Mouse (Mus musculus) bone marrow macrophage, adult 2 months (primary cell): ENCODE measurements around the gene Foxe3.

ENCODE experiments used
- CTCF ChIP-seq: IDR thresholded peaks from 2 replicates; pipeline ENCODE4 v1.5.1; 2012; ENCODE audit warnings: low read depth, mild to moderate bottlenecking, low read length, moderate library complexity
- POLR2A ChIP-seq: IDR thresholded peaks from 2 replicates; pipeline ENCODE4 v1.6.1; 2012; ENCODE audit warnings: mild to moderate bottlenecking, low read depth, low read length, borderline replicate concordance

DNA sequence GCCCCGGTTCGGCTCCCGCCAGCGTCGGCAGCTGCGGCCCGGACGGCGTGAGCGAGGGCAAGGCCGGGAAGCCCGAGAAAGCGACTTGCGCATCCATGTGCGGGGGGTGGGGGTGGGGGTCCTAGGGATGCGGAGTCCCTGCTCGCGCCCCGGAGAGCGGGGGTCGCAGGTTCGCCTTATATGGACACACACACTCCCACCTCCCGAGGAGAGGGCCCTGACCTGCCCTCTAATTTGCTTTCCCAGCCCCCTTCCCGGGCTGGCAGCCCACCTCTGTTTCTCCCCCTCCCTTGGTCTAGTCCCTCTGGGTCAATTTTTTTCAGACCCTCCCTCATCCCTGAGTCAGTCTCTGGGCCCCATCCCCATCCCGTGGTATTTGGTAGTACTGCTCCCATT lies at the start of gene Foxe3:
- no peak for TF ChIP-seq CTCF
- TF ChIP-seq POLR2A, result no peak
